Mouse (Mus musculus) left cerebral cortex, adult 18-20 months (tissue): ENCODE results near the gene Gm38394. TPM values are rescaled to one million over a fixed set of nuclear protein-coding genes. Genes with fewer than 3 reads are reported as not detected.
A peak's percentile ranks its signal among the peaks of the same experiment; 100 is the strongest.

ENCODE experiments used
- DNase-seq, 2 experiments: peaks; one replicate each; pipeline ENCODE4 v3.0.0; 2021 to 2022; ENCODE audit warnings: low spot score in 2 of 2, mixed read lengths in 1 of 2
- total RNA-seq, 2 experiments: library from RNA; stranded (reverse); gene quantifications; 2 replicates each; pipeline ENCODE4 v1.2.3; 2021

Gm38394 gene
- total RNA-seq, 2 experiments from 2014 or later = 23.9 to 27.1 TPM

DNA sequence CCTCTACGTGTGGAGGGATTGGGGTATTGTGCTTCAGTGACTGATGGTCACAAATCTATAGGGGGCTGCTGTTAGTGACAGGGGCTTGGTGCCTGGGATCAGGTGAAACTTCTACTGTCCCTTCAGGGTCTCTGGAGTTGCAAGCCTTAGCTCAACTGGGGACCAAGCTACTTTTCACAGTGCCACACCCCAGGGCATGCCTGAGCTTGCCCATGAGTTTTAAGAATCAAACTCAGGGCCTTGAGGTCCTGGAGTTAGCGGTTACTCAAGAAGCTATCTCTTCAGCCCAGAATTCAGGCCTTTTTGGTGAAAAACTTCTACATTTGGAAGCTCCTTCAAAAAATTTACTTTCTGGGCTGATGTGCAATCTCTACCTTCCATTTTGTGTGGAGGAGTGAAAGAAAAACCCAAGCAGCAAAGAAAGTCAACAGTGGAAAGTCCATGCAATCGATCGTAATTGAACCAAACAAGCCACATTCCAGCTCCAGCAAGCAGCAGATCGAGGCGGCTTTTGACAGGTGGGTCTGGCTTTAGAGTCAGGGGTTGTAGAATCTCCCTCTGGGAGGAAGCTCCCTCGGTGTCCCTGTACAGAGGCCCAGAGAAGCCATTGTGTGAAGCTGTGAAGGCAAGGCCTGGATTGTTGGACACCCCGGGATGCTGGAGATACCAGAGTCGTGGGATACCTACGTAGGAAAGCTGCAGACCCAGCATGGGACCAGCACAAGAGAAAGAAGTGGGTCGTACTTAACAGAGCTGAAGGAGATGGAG lies 3.3 kb upstream of the Gm38394 start:
- DNase-seq = no peak

- peak; percentile 19 to 44 for DNase-seq
Measured at GRCm38 (mm10) chr1:133663427-133663826, 2.3 kb upstream of the Gm38394 start.

DNA sequence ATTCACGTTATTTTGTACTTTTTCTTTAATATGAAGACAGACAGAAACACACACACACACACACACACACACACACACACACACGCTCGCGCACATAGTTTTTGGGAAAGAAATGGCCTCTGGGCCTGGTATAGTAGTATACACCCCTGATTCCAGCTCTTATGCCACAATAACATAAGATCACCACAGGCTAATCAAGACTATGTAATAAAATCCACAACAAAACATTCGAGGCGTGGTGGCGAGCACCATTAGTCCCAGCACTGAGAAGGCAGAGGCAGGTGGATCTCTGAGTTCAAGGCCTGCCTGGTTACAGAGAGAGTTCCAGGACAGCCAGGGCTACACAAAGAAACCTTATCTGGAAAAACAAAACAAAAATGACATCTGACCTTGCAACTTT lies 1.8 kb upstream of the Gm38394 start:
- no peak for DNase-seq

GRCm38 (mm10) chr1:133660466-133661202 lies 484 bp downstream of the Gm38394 start, which contains the start of gene Zbed6:
Gene Zbed6 (minus strand): TSS chr1:133660885.
- DNase-seq = peak; percentile 53 to 58

GRCm38 (mm10) chr1:133658878-133659277 lies 2.2 kb downstream of the Gm38394 start:
- DNase-seq = no peak

DNA sequence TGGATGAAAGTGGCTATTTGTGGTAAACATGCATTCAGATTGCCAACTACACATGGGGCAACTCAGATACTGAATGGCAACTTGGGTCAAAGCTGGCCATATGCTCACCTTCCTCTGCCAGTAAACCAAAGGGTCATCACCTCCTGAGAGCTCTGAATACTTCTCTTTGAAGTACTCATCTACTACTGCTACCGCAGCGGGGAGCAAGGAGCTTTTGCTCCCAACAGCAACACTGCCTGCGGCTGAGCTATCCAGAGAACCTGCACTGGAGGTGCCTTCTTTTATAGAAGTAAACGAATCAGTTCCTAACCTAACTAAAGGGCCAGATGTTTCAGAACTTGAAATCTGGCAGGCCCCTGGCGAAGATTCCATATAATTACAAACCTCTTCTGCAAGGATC lies 4.3 kb downstream of the Gm38394 start:
- DNase-seq = no peak

GRCm38 (mm10) chr1:133653033-133653432 lies 8.1 kb downstream of the Gm38394 start:
- no peak for DNase-seq

DNA sequence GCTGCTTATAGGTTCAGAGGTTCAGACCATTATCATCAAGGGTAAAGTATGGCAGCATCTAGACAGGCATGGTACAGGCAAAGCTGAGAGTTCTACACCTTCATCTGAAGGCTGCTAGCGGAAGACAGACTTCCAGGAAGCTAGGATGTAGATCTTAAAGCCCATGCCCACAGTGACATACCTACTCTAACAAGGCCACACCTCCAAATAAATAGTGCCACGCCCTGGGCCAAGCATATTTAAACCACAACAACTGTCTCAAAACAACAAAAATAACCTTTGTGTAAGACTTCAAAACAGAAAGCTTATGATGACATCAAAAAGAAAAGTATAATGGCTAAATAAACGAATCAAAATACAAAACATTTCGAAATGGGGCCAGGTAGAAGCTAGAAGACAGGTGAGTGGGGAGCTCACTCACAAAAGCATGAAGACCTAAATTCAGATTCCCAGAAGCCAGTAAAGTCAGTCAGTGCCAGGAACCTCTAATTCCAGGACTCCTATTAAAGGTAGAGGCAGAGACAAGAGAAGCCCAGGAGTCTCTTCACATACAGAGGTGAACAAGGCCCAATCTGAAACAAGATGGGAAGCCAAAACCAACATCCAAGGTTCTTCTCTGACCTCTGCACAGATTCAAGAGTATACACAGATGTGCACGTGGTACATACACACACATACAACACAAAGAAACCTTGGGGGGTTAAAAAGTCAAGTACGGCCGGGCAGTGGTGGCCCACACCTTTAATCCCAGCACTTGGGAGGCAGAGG lies 10.6 kb downstream of the Gm38394 start:
- DNase-seq = no peak

DNA sequence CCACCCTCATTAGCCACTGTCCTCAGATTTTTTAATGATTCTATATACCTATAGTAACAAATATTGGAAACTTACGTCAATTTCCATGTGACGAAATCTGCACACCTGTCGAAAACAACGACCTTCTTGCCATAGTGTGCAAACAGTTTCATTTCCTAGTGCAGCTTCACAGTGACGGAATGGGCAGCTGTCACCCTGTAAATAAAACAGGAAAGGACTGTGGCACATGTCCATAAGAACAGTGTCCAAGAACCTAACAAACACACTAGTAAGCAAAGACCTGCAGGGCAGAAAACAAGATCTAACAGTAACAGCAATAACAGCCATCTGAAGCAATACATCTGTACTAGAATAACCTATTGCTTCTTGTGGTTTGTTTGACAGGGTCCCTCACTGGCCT lies 15.5 kb downstream of the Gm38394 start:
- no peak for DNase-seq

DNA sequence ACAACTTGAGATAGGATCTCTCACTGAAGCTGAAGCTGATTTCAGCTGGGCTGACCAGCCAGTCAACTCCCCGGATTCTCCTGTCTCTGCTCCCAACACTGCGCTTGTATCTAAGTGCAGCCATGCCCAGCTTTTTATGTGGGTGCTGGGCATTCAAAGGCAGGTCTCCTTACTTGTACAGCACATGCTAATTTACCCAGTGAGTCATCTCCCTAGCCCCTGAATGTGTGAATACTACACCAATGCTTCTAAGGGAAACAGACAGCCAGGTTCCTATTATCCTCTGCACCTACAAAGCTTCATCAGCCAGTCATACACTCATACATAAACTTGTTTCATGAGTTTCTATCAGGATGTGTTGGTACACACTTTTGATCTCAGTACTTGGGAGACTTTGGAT lies 20.0 kb downstream of the Gm38394 start:
- DNase-seq = no peak

GRCm38 (mm10) chr1:133638517-133638916 lies 22.6 kb downstream of the Gm38394 start:
- DNase-seq = no peak

DNA sequence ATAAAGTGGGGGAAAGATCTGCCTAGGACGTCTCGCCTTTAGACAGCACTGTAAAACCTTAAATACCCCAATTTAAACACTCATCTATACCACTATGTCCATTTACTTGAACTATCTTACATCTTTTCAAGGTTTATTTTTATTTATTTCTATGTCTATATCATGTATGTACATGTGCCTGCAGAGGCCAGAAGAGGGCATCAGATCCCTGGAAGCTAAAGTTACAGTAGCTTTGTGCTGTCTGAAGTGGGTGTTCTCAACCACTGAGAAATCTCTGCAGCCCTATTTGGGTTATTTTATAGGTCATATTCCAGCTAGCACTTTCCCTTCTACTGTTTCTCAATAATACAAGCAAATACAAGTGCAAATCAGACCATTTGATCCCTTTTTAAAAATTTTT lies 28.9 kb downstream of the Gm38394 start:
- DNase-seq = no peak

- no peak for DNase-seq
Measured at GRCm38 (mm10) chr1:133625052-133625451, 36.1 kb downstream of the Gm38394 start.

DNA sequence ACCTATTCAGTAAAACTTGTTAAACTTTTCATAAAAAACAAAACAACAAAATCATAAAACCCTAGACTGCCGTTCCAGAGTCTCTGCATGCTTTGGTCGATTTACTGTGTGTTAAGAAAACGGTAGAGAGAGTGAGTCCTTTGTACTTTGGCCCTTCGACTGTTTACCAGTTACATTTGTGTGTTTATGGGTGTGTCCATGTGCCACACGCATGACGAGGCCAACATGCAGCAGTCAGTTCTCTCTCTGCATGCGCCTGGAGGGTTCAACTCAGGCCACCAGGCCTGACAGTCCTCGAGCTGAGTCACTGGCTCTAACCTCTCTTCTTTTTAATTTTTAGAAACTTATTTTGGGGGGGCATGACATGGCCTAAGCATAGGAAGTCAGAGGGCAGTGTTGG lies 42.8 kb downstream of the Gm38394 start:
- DNase-seq = no peak

GRCm38 (mm10) chr1:133617908-133618307 lies 43.2 kb downstream of the Gm38394 start:
- DNase-seq = no peak

GRCm38 (mm10) chr1:133613817-133614216 lies 47.3 kb downstream of the Gm38394 start:
- DNase-seq = no peak

DNA sequence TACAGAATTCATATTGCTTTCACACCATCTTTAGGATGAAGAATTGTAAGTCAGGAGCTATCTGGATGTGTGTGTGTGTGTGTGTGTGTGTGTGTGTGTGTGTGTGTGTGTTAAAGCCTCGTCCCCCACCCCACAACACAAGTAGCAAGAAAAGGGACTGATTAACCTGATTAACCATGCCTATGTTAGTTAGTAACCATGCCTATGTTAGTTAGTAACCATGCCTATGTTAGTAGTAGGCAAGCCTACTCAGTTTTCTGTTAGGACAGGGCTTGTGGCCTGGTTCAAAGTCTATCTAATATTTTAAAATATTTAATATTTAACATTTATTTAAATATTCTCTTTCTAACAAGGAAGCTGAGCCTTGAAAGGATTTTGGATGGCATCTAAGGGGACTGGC lies 49.7 kb downstream of the Gm38394 start:
- no peak for DNase-seq

- DNase-seq = no peak
Measured at GRCm38 (mm10) chr1:133610601-133611000, 50.5 kb downstream of the Gm38394 start.

GRCm38 (mm10) chr1:133609771-133610502 lies 51.2 kb downstream of the Gm38394 start, which contains the start of gene Snrpe:
Gene Snrpe (minus strand): TSS chr1:133610291.
- peak; percentile 97 to 98 for DNase-seq

DNA sequence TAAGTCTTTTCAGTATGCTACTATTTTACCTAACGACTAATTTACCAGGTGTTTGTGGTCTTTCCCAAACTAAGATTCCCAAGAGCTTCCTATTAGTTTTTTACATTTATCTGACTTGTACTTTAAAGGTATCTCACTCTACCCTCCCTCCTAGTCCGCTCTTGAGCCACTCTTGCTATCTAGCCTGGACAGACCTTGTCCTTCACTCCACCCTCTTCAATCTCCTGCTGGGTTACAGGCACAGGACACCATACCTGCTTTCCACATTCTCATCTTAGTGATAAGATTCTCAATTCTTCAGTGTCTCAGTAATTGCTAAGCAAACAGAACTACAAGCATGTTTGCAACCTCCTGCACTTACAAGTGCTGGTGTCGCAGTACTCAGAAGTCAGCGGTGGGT lies 57.9 kb downstream of the Gm38394 start:
- no peak for DNase-seq
